Comparison of ENCODE assay signal across 26 mouse cellular contexts in genomic region chr5:133389896-133390295, GRCm38 (mm10).
"Had no signal": no experiment of that assay in that cellular context is flagged by ENCODE, and none has a peak within 500 bp of the region (broad histone marks: within the 10 kb centered on the region; RNA-seq: fewer than 3 reads in every experiment).

No protein-coding gene starts in this region.

- H3K27me3 ChIP-seq: hindbrain, embryonic 13.5 days; hindbrain, embryonic 15.5 days; kidney, embryonic 15.5 days; limb, embryonic 15.5 days; liver, embryonic 12.5 days had no signal

- H3K27ac ChIP-seq: heart, adult 2 months; heart, embryonic 13.5 days; heart, embryonic 15.5 days; hindbrain, embryonic 13.5 days; hindbrain, embryonic 15.5 days; hindbrain, postnatal 0 days; kidney, embryonic 15.5 days; kidney, postnatal 0 days; limb, embryonic 13.5 days; limb, embryonic 15.5 days; liver, embryonic 12.5 days; liver, embryonic 14.5 days had no signal

- H3K9me3 ChIP-seq: heart, embryonic 15.5 days; hindbrain, embryonic 15.5 days; kidney, embryonic 15.5 days; limb, embryonic 15.5 days had no signal

- H3K4me2 ChIP-seq: heart, embryonic 11.5 days; heart, embryonic 13.5 days; heart, embryonic 15.5 days; hindbrain, embryonic 13.5 days; hindbrain, embryonic 15.5 days; kidney, embryonic 15.5 days; limb, embryonic 13.5 days; limb, embryonic 15.5 days; liver, embryonic 12.5 days had no signal

- H3K4me1 ChIP-seq: kidney, embryonic 15.5 days; limb, embryonic 13.5 days; limb, embryonic 15.5 days; liver, embryonic 12.5 days had no signal

- H3K9ac ChIP-seq: heart, embryonic 13.5 days; heart, embryonic 15.5 days; hindbrain, embryonic 13.5 days; hindbrain, embryonic 15.5 days; kidney, embryonic 15.5 days; limb, embryonic 13.5 days; limb, embryonic 15.5 days; liver, embryonic 12.5 days; liver, embryonic 14.5 days had no signal

- DNase-seq: gastrocnemius, postnatal 14 days; gastrocnemius, postnatal 36 days; heart, adult 11 months; heart, adult 2 months; heart, postnatal 14 days; heart, postnatal 36 days; kidney, adult 11 months; kidney, adult 2 months; kidney, adult 9 months; kidney, postnatal 14 days; kidney, postnatal 36 days; left cerebral cortex, postnatal 4 days; lung, adult 18-20 months had no signal

- H3K4me3 ChIP-seq: heart, adult 2 months; heart, embryonic 13.5 days; heart, embryonic 15.5 days; hindbrain, embryonic 13.5 days; hindbrain, embryonic 15.5 days; kidney, embryonic 15.5 days; limb, embryonic 13.5 days; limb, embryonic 15.5 days; liver, embryonic 12.5 days had no signal

- ATAC-seq: hindbrain, postnatal 0 days; intestine, embryonic 16.5 days; liver, embryonic 12.5 days had no signal

- H3K36me3 ChIP-seq: heart, embryonic 13.5 days; heart, embryonic 15.5 days; hindbrain, embryonic 13.5 days; hindbrain, embryonic 15.5 days; kidney, embryonic 15.5 days; limb, embryonic 13.5 days; limb, embryonic 15.5 days; liver, embryonic 12.5 days had no signal
